Mouse (Mus musculus) bone marrow macrophage, adult 2 months (primary cell): ENCODE data around the gene Pcdh11x.

Experiments used
- CTCF ChIP-seq: IDR thresholded peaks from 2 replicates; pipeline ENCODE4 v1.5.1; 2012; ENCODE audit warnings: low read depth, mild to moderate bottlenecking, low read length, moderate library complexity
- POLR2A ChIP-seq: IDR thresholded peaks from 2 replicates; pipeline ENCODE4 v1.6.1; 2012; ENCODE audit warnings: mild to moderate bottlenecking, low read depth, low read length, borderline replicate concordance

- TF ChIP-seq POLR2A (no peak), CTCF (no peak)
Observed at GRCm38 (mm10) chrX:120292832-120293750, 3.0 kb downstream of the Pcdh11x start.
